Mouse (Mus musculus) layer of hippocampus, postnatal 25 days (tissue): ENCODE measurements around the gene Fancg. TPM values are rescaled to one million over a fixed set of nuclear protein-coding genes. Genes with fewer than 3 reads are reported as not detected.

Experiments
- DNase-seq, 2 experiments: peaks; one replicate each; pipeline ENCODE4 v3.0.0; 2022; ENCODE audit warnings: mixed read lengths in 2 of 2, low spot score in 1 of 2; ENCODE audit errors: extremely low spot score in 1 of 2
- total RNA-seq, 2 experiments: library from RNA; stranded (reverse); gene quantifications; 2 replicates each; pipeline ENCODE4 v1.2.3; 2021

Gene Fancg
- total RNA-seq, 2 experiments from 2014 or later: 7.7 to 8.7 TPM

DNA sequence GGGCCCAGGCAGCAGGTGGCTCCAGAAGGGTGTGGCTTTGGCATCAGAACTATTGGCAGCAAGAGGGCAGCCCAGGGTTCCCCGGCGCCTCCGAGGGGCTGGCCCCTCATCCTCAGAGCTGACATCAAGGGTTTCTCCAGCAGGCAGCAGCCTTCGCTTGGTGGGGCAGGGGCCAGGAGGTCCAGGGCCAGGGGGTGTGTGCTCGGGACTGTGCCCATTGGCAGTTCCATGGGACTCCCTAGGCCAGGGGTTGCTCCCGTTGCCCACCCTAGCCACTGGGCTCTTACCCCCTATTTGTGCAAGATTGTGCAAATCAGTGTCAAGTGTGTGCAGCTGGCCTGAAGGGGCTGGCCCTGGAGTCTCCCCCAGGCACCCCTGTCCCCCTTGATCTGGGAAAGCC lies 25.5 kb upstream of the Fancg start:
- no peak for DNase-seq

DNA sequence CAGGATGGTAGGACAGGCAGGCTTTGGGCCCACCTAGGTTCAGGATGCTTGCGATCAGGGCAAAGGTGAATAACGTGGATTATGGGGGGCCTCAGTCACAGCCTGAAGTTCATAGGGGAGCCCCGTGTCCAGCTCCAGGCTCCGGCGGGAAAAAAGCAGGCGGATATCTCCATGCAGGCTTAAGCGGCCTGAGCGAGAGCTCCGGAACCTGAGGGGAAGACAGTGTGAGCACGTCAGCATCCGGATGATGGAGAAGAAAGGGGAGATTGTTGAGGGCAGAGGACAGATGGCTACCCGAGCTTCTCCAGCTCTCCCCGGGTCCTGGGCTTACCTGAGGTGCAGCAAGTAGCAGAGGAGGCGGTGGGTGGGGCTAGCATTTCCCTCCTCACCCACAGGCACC lies 23.2 kb upstream of the Fancg start:
- no peak for DNase-seq

DNA sequence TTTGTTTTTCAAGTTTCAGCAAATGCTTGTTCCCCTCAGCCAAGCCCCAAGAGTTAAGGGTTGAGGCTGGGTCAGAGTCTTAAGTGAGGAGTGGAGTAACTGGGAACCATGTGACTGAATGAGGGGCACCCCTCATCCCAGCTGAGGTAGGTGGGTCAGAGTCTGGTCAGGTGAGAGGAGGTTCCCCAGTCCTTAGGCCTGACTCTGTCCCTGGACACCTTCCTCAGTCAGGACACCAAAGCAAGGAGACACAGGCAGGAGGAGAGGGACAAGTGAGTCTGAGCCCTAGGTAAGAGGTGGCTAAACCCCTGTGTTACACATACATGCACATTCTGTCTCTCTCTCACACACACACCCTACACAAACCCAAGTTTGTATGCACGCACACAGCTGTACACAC lies 22.2 kb upstream of the Fancg start:
- no peak for DNase-seq

DNA sequence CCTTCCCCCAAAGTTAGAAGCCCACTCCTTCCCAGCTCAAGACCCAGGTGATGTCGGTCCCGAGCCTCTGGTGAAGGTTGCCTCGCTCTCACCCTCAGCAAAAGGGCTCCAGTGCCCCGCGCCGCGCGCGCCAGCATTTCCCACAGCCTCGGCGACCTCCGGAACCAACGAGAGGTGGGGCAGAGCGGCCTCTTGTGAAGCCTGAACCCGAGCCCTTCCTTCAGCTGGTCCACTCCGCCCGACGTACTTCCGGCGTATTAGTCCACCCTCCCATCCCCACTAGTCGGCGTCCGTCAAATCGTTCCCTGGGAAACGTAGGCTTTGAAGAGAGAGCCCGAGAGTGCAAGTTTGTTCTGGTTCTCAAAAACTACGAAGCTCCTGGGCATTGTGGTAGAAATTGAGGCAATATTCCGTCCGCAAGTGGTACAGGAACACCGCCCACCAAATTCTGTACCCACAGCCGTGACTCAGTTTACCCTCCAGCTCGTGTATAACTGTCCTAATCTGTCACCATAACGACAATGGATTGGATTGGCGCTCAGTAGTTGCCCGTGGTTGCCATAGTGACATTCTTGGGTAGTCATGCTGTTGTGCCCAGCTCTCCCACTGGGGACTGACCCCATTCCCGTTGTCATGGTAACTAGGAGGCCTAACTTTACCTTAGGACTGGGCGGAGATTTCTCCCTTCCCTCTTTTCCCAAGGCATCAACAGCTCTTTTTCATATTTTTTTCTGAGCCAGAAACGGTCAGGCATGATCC lies 21.1 kb upstream of the Fancg start, which contains the start of gene Stoml2:
Gene Stoml2 (minus strand): TSS at position 474 of the 759 bp plus-strand sequence.
- peak; percentile 77 to 82 for DNase-seq

DNA sequence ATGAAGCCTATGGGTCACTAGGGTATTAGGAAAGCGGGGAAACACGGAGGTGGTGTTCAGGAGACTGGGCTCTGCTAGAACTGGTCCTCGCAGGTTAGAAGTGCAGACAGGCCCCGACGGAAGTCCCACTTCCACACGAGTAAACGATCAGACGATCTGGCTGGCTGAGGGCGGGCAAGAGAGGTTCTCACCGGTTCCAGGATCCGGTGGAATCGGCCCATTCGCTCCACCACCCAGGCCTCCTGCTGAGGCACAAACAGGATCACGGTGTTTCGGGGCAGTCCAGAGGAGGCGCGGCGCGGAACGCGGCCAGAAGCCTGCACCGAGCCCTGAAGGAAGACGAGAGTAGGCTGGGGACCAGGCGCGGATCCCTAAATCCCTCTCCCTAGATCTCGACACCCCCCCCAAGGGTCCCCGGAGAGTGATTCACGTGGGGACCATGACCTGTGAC lies 20.5 kb upstream of the Fancg start:
- no peak for DNase-seq

DNA sequence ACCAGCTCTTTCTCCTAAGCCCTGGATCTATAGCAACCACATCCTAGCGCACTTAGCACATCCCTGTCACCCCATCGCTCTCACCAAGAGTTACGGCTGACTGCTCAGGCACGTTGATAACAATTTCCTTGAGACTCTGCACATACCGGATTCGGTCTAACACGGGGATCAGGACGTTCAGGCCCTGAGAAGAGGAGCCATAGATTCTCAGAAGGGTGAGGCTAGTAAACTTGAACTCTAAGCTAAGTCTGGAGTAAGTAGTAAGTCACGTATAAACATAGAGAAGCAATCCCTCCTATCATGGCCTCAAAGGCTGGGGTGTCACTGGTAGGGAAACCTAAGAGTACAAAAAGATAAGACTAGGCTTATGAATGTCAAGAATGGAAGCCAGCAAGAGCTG lies 20.0 kb upstream of the Fancg start:
- DNase-seq: no peak

DNA sequence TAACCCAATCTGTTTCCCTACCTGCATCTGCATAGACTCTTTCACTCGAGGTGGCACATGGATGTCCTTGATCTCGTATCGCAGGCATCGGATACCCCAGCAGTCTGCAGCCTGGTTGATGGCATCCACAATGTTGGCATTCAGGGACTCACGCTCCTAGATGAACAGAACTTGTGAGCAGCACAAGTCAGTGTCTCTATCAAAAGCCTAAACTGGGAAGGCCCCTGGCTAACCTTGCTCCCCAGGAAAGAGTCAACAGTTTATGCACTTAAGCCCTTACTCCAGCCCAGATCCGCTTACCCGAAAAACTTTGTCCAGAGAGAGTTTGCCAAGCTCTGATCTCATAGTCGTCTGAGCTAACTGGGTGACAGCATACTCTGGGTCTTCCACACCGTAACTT lies 19.4 kb upstream of the Fancg start:
- no peak for DNase-seq

DNA sequence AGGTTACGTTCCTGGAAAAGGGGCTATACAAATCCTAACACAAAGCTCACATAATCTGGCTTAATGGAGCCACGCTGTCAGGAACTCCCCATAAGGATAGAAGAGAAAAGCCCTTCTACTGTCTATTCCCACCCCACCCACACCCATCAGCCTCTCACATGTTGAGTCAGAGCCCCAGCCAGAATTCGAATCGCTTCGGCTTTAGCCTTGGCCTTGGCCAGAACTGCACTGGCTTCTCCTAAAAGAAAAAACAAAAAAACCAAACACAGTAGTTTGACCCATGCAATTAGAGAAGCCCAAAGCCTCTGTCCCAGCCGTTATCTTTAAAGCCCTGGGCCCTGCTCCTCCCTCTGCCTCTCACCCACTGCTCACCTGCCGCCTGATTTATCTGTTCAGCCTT lies 18.8 kb upstream of the Fancg start:
- no peak for DNase-seq

DNA sequence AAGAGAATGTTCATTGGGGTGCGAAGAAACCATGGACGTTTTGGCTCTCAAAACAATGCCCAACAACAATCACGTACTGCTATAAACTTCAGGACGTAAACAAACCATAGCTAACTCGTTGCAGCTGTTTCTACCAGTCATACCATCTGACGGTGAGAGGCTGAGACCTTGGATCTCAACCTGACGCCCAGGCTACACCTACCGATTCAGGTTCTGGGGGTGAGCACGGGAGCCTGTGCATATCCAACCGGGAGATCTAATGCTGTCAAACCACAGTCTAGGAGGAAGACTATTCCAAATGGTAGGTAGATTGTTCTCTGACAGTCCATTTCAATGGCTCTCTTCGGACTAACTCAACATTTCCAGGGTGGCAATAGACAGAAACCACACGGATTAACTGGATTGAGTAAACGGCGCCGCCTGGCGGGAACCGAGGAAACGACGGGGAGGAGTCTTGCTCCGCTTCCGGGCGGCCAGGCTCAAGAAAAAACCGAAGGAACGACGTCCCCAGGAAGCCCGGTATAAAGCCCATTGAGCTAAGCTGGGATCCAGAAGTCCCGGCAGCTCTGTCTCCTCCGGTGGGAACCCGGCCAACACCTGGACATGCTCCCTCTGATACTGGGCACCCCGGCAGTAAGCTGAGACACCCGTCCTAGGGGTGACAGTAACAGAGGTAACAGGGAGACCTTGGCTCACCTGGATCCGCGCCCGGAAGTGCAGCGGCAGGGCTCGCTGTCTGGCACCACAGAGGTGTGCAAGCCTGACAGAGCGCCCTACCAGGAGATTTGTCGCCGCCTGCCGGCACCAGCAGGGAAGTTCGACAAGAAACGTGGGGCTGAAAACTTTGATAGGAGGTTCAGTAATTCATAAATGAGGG lies 15.0 kb upstream of the Fancg start, which contains the start of gene Pigo:
Gene Pigo (minus strand): TSS at position 736 of the 877 bp plus-strand sequence.
- DNase-seq: peak; percentile 93 to 95

DNA sequence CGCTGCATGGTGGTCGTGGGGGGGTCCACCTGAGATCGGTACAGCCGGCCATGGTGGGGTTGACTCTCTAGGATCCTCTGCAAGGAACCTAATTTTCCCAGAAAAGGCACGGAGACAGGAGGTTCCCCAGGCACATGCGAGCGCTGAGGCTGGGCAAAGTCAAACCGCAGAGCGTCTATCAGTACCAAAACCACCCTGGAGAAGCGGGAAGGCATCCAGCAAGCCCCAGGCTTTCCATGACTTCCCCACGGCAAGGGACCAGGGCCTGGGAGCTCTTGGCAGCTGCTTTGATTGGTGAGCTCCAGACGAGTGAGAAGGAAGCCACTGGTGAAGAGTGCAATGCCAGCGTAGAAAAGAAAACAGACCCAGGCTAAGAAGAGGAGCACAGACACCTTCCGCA lies 14.4 kb upstream of the Fancg start:
- DNase-seq: no peak

DNA sequence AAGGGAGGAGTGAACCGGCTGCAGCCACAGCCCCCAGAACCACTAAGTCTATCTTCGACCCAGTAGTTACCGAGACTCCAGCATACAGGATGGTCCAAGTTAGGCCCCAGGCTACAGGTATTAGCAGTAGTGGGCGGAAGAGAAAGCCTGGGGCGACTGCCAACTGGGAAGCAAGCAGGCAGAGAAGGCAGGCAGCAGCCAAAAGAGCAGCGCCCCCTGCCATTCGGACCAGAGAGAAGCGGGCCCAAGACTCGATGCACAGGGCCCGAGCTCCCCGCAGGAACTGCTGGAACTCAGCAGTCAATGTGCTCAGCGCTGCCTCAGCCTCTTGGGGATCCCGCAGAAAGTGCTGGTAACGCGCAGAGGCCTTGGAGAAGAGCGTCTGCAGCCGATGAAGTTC lies 11.0 kb upstream of the Fancg start:
- DNase-seq: no peak

DNA sequence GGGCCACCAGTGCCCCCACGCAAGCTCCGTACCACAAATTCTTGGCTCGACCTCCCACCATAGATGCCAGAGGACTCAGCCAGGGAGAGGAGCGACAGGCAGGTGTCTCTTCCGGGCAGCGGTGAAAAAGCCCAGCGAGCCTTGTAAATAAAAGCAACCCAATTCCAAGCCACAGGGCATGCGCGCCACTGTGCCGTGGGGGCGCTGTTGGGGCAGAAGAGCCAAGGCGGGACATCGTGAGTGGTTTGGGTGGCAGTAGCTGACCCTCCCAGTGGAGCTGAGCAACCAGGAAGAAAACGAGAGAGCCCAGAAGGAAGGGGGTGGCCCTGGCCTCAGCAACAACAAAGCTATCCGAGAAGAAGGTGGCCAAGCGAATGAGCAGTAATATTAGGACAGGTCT lies 10.6 kb upstream of the Fancg start:
- no peak for DNase-seq

DNA sequence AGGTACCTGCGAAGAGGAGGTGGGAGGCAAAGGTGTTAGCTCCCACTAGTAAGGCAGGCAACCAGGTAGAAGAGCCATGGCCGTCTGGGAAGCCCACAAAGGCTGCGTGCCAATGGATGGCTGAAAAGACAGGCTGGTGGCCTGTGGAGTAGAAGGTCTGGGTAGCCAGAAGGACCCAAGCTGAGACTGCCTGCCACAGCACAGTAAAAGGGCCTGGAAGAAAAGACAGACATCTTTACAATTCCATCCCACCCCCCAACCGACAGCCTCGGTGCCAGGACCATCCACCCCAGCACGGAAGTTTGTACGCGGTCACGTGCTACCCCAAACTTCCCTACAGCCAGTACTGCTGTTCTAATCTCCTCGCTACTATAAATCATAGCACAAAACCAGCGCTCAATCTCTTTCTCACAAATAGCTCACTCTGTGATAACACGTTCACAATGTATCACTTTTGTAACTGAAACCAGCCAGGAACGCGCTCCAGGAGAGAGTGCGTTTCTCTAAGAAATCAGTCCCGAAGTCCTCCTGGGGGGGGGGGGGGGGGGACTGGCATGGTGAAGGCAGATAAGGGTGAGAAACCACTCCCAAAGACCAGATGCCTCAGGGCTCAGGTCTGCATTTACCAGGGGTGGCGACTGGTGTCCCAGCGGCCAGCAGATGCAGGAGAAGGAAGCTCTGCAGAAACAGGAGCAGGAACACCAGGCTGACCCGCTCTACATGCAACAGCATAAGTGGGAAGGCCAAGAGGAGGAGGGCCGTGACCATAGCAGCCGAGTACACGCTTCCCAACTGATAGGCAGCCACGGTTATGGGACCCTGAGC lies 9.5 kb upstream of the Fancg start:
- no peak for DNase-seq

DNA sequence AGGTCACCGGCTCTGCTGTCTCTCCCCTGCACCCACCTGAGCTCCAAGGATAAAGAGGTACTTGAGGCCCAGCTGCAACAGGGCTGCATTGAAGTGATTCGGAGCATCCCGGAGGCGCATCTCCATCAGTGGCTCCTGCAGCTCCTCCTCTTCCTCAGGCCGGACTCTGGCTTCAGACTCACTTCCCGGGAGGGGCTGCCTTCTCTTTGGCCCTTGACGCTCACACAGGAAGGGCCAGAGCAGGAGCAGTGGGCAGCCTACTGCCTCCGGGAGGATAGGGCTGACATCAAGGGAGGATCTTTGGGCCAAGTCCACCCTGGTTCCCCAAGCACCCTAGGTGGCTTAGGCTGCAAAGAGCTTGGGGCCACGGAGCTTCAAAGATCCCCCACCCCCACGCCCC lies 8.9 kb upstream of the Fancg start:
- no peak for DNase-seq

DNA sequence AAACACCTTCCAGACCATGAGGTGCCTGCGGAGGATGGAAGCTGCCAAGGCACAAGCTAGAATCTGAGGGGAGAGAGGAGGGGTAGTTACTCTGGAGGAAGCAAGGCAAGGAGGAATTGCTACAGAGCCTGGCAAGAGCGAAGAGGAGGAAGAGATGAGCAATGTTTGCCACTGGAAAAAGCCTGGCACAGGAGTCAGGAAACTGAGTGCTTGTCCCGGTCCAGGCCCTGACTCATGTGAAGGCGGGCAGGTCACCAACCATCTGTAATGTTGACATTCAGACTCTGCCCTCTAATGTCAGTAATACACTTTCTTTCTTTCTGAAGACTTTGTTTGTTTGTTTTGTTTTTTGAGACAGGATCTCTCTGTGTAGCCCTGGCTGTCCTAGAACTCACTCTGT lies 7.8 kb upstream of the Fancg start:
- DNase-seq: no peak

DNA sequence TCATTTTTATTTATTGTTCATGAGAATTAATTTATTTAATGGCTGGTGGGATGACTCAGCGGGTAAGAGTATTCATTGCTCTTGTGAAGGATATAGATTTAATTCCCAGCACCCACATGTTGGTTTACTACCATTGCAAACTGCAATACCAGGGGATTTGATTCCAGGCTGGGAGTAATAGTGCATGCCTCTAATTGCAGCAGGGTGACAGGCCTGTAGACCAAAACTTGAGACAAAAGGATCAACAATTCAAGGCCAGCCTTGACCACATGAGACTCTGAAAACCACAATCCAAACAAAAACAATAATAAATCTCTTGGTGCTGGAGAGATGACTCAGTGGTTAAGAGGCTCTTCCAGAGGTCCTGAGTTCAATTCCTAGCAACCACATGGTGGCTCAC lies 1.8 kb upstream of the Fancg start:
- DNase-seq: no peak

DNA sequence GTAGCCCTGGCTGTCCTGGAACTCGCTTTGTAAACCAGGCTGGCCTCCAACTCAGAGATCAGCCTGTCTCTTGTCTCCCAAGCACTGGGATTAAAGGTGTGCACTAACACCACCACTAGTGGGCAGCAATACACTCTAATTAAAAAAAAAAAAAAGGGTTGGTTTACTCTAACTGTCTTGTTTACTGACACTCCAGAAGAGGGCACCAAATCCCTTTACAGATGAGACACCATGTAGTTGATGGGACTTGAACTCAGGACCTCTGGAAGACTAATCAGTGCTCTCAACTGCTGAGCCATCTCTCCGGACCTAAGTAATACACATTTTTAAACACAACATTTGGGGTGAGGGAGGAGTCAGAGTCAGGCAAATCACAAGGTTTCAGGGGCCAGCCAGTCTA lies 4.5 kb downstream of the Fancg start:
- no peak for DNase-seq

DNA sequence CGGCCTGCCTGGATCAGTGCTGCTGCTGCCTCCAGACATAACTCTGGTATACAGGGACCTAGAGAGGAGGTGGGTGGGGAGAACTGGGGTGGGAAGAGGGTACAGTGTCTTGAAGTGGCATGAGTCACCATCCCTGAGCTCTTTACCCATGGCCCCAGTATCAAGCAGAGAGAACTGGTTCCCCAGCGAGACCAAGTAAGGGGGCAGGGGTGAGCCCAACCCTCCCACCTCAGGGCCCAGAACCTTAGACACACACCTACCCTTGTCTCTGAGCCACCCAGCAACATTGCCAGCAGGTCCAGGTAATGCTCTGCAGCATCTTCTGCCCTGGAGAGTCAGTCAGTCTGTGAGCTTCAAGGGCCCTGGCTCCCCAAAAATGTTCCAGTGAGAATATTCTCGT lies 5.4 kb downstream of the Fancg start:
- DNase-seq: no peak

DNA sequence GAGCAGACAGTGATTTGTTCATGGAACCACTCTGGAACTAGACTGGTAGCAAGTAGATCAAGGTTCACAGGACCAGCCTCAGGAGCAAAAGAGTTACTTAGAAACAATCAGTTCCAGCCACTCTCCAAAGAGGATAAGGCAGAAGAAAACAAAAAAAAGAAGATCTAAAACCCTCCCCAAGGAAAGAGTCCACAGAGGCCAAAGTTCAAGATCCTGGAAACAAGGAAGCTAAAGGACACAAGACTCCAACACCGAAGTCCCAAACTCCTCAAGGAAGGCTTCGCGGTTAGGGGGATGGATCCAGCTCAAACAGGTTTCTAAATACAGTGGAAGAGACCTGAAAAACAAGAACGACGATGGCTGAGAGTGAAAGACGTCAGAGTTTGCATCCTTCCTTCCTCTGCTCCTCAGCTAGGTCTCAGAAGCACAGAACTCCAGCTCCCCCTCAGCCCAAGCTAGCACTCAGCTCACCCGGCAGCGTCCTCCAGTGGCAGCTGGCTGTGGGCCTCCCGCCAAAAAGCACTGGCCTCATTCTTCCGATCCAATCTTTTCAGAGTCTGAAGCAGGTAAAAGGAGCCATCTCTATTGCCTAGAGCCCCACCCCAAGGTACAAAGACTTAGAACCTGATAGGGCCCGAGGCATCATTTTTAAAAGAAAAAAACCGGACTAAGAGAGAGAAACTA lies 7.4 kb downstream of the Fancg start:
- no peak for DNase-seq

DNA sequence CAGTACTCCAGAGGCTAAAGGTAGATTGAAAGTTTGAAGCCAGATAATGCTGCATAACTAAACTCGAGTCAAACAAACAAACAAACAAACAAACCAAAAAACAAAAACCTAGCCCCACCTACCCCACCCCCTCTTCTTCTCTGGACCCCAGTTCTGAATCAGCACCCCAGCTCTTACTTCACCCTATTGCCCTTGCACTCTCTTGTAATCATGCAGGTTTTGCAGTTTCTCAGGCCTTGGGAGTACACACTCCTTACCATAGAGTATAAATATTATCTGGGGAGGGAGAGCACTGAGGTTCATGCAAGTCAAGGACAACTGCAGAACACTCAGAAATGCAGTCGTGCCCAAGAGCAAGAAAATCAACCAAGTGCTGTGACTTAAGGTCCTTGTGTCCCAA lies 9.0 kb downstream of the Fancg start:
- DNase-seq: no peak
